Mouse (Mus musculus) hindbrain, embryonic 11.5 days (tissue): ENCODE data around the gene Eps15. TPM values are rescaled to one million over a fixed set of nuclear protein-coding genes. Genes with fewer than 3 reads are reported as not detected.

Experiments used
- ATAC-seq: fragments of 200-750 bp; cut with Nextera tagmentation; 2 replicates; pipeline ENCODE4 v1.8.0; 2017; ENCODE audit warnings: mild to moderate bottlenecking, moderate TSS enrichment, moderate library complexity; ENCODE audit not compliant: low FRiP score
- DNase-seq: peaks from one replicate; pipeline ENCODE4 v3.0.0-alpha.2; 2015; ENCODE audit warnings: low spot score
- H3K27ac ChIP-seq: fragments of 300-500 bp; sonication (generic); 2 replicates; pipeline ENCODE4 v1.5.1; 2014; ENCODE audit warnings: mild to moderate bottlenecking, low read depth, low read length
- H3K27me3 ChIP-seq: fragments of 300-500 bp; sonication (generic); 2 replicates; pipeline ENCODE4 v1.6.1; 2014; ENCODE audit warnings: mild to moderate bottlenecking, low read length, moderate library complexity, mixed read lengths; ENCODE audit not compliant: control insufficient read depth, insufficient read depth
- H3K36me3 ChIP-seq: fragments of 300-500 bp; sonication (generic); 2 replicates; pipeline ENCODE4 v1.6.1; 2014; ENCODE audit warnings: mild to moderate bottlenecking, low read length, moderate library complexity, mixed read lengths; ENCODE audit not compliant: control insufficient read depth, insufficient read depth
- H3K4me1 ChIP-seq: fragments of 300-500 bp; sonication (generic); replicated peaks from 2 replicates; pipeline ENCODE4 v1.6.1; 2014; ENCODE audit warnings: low read length, mixed read lengths; ENCODE audit not compliant: control insufficient read depth, insufficient read depth
- H3K4me2 ChIP-seq: fragments of 300-500 bp; sonication (generic); replicated peaks from 2 replicates; pipeline ENCODE4 v1.6.1; 2014; ENCODE audit warnings: mild to moderate bottlenecking, low read depth, low read length
- H3K4me3 ChIP-seq: fragments of 300-500 bp; sonication (generic); 2 replicates; pipeline ENCODE4 v1.5.1; 2014; ENCODE audit warnings: low read depth, low read length
- H3K9ac ChIP-seq: fragments of 300-500 bp; sonication (generic); 2 replicates; pipeline ENCODE4 v1.6.1; 2014; ENCODE audit warnings: low read depth, low read length
- H3K9me3 ChIP-seq: fragments of 300-500 bp; sonication (generic); 2 replicates; pipeline ENCODE4 v1.6.1; 2016; ENCODE audit warnings: low read length; ENCODE audit not compliant: control insufficient read depth
- WGBS: fragments of 180-500 bp; shearing (Covaris S2); extraction: QIAGEN DNeasy Blood & Tissue Kit; methylation state at CpG from one replicate; pipeline ENCODE4 v1.1.7; 2014; 5-methylcytosine and 5-hydroxymethylcytosine counted together
- polyA plus RNA-seq: library from polyadenylated mRNA; unstranded; fragments of >200 nt; fragmentation: Nextera tagmentation; extraction: Ambion mirVana; gene quantifications from 2 replicates; pipeline ENCODE4 v1.2.1, GENCODE M21; 2014

The Eps15 gene
- polyA plus RNA-seq, 1 experiment from 2014 or later, result 53.6 TPM

GRCm38 (mm10) chr4:109262068-109262467 lies 18.0 kb upstream of the Eps15 start:
- H3K4me3 ChIP-seq, result no peak overlapping the region
- 73% methylated on average over 6 of the region's 6 CpGs for WGBS
- no peaks in the 10 kb centered on the region for H3K4me1 ChIP-seq
- no peaks in the 10 kb centered on the region for H3K36me3 ChIP-seq
- DNase-seq (no peak), ATAC-seq (no peak)
- H3K27me3 ChIP-seq, result no peaks in the 10 kb centered on the region
- H3K9ac ChIP-seq, result no peak overlapping the region
- H3K4me2 ChIP-seq, result no peak overlapping the region
- no peak overlapping the region for H3K27ac ChIP-seq
- no peaks in the 10 kb centered on the region for H3K9me3 ChIP-seq

- no peaks in the 10 kb centered on the region for H3K9me3 ChIP-seq
- ATAC-seq, result no peak
- H3K27ac ChIP-seq, result no peak overlapping the region
- H3K27me3 ChIP-seq, result no peaks in the 10 kb centered on the region
- no peak overlapping the region for H3K4me2 ChIP-seq
- DNase-seq, result no peak
- WGBS, result 90% methylated on average over 3 of the region's 3 CpGs
- H3K9ac ChIP-seq, result no peak overlapping the region
- no peaks in the 10 kb centered on the region for H3K4me1 ChIP-seq
- no peaks in the 10 kb centered on the region for H3K36me3 ChIP-seq
- no peak overlapping the region for H3K4me3 ChIP-seq
Observed at GRCm38 (mm10) chr4:109266056-109266455, 14.0 kb upstream of the Eps15 start.

GRCm38 (mm10) chr4:109266744-109267143 lies 13.3 kb upstream of the Eps15 start:
- Histone ChIP-seq H3K27me3 (no peaks in the 10 kb centered on the region), H3K27ac (no peak overlapping the region), H3K4me1 (no peaks in the 10 kb centered on the region), H3K4me2 (no peak overlapping the region), H3K36me3 (no peaks in the 10 kb centered on the region), H3K9me3 (no peaks in the 10 kb centered on the region), H3K4me3 (no peak overlapping the region), H3K9ac (no peak overlapping the region)
- DNase-seq (no peak), ATAC-seq (no peak)
- 83% methylated on average over 2 of the region's 2 CpGs for WGBS

- no peak for DNase-seq
- ATAC-seq, result no peak
- no peaks in the 10 kb centered on the region for H3K36me3 ChIP-seq
- H3K4me1 ChIP-seq, result no peaks in the 10 kb centered on the region
- no peak overlapping the region for H3K27ac ChIP-seq
- H3K4me2 ChIP-seq, result no peak overlapping the region
- H3K4me3 ChIP-seq, result no peak overlapping the region
- 87% methylated on average over 3 of the region's 3 CpGs for WGBS
- no peaks in the 10 kb centered on the region for H3K27me3 ChIP-seq
- no peak overlapping the region for H3K9ac ChIP-seq
- H3K9me3 ChIP-seq, result no peaks in the 10 kb centered on the region
Observed at GRCm38 (mm10) chr4:109267452-109267851, 12.6 kb upstream of the Eps15 start.

- no peaks in the 10 kb centered on the region for H3K4me1 ChIP-seq
- 95% methylated on average over 3 of the region's 3 CpGs for WGBS
Observed at GRCm38 (mm10) chr4:109268903-109269302, 11.2 kb upstream of the Eps15 start.

GRCm38 (mm10) chr4:109271803-109272202 lies 8.3 kb upstream of the Eps15 start:
- Histone ChIP-seq H3K36me3 (no peaks in the 10 kb centered on the region), H3K9ac (no peak overlapping the region), H3K4me1 (no peaks in the 10 kb centered on the region), H3K4me3 (no peak overlapping the region), H3K27ac (no peak overlapping the region), H3K4me2 (no peak overlapping the region), H3K27me3 (no peaks in the 10 kb centered on the region), H3K9me3 (no peaks in the 10 kb centered on the region)
- DNase-seq (no peak), ATAC-seq (no peak)
- 92% methylated on average over 4 of the region's 4 CpGs for whole genome bisulfite sequencing

More at GRCm38 (mm10) chr4:109268903-109269302, 11.2 kb upstream of the Eps15 start:
- no peak for DNase-seq
- H3K9ac ChIP-seq, result no peak overlapping the region
- H3K27ac ChIP-seq, result no peak overlapping the region
- no peaks in the 10 kb centered on the region for H3K27me3 ChIP-seq
- H3K4me2 ChIP-seq, result no peak overlapping the region
- no peaks in the 10 kb centered on the region for H3K9me3 ChIP-seq
- no peaks in the 10 kb centered on the region for H3K36me3 ChIP-seq
- H3K4me3 ChIP-seq, result no peak overlapping the region
- ATAC-seq, result no peak

GRCm38 (mm10) chr4:109273586-109274240 lies 6.4 kb upstream of the Eps15 start:
- WGBS, result 98% methylated on average over 2 of the region's 2 CpGs

GRCm38 (mm10) chr4:109280459-109281160 lies 542 bp downstream of the Eps15 start:
- under 1% methylated on average over 33 of the region's 85 CpGs for WGBS

More at GRCm38 (mm10) chr4:109273586-109274240, 6.4 kb upstream of the Eps15 start:
- H3K9ac ChIP-seq, result no peak overlapping the region
- H3K9me3 ChIP-seq, result no peaks in the 10 kb centered on the region
- H3K36me3 ChIP-seq, result no peaks in the 10 kb centered on the region
- no peak overlapping the region for H3K27ac ChIP-seq
- H3K4me2 ChIP-seq, result no peak overlapping the region
- H3K4me3 ChIP-seq, result no peak overlapping the region
- ATAC-seq, result no peak
- no peak for DNase-seq
- H3K27me3 ChIP-seq, result no peaks in the 10 kb centered on the region
- no peaks in the 10 kb centered on the region for H3K4me1 ChIP-seq

More at GRCm38 (mm10) chr4:109280459-109281160, 542 bp downstream of the Eps15 start:
- DNase-seq (peak; percentile 56), ATAC-seq (peak; percentile 92)
- Histone ChIP-seq H3K27ac (no peak overlapping the region; the same call in 1 of the 2 replicates), H3K4me3 (peak overlapping the region; percentile 84), H3K4me2 (peak overlapping the region; percentile 85), H3K4me1 (0 out of 2 replicates have a peak, but pooled peaks cover 2% of the 10 kb centered on the region), H3K36me3 (no peaks in the 10 kb centered on the region), H3K9me3 (no peaks in the 10 kb centered on the region), H3K27me3 (0 out of 2 replicates have a peak, but pooled peaks cover 2% of the 10 kb centered on the region), H3K9ac (peak overlapping the region; percentile 77)
